Mouse (Mus musculus) layer of hippocampus, postnatal 25 days (tissue): Measurements from ENCODE around the gene Clcn7. TPM values are rescaled to one million over a fixed set of nuclear protein-coding genes. Genes with fewer than 3 reads are reported as not detected.
A peak's percentile ranks its signal among the peaks of the same experiment; 100 is the strongest.
"Not testable (repeated sequence)": the region's sequence is repeated elsewhere in the genome, so short reads cannot be mapped to it uniquely, and the experiment has no call there.

Experiments
- DNase-seq, 2 experiments: peaks; one replicate each; pipeline ENCODE4 v3.0.0; 2022; ENCODE audit warnings: mixed read lengths in 2 of 2, low spot score in 1 of 2; ENCODE audit errors: extremely low spot score in 1 of 2
- total RNA-seq, 2 experiments: library from RNA; stranded (reverse); gene quantifications; 2 replicates each; pipeline ENCODE4 v1.2.3; 2021

Gene Clcn7
- total RNA-seq, 2 experiments from 2014 or later: 49.6 to 54.2 TPM

DNA sequence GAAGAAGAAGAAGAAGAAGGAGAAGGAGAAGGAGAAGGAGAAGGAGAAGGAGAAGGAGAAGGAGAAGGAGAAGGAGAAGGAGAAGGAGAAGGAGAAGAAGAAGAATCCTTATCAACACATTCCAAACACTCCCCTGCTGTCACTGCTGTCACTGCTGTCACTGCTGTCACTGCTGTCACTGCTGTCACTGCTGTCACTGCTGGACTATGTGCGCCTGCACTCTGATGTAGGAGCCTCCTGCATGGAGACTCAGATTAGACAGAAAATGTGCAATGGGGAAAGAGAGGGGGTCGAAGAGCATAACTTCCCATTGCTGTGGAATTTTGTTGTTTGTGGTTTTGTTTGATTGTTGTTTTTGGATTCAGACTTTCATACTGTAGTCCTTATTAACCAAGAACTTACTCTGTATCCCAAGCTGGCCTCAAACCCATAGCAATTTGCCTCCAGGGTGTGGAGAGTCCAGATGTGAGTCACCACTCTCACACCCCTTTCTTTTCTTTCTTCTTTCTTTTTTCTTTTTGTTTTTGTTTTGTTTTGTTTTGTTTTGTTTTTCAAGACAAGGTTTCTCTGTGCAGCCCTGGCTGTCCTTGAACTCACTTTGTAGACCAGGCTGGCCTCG is 7.6 kb upstream of the Clcn7 start:
- DNase-seq: not testable (repeated sequence)

DNA sequence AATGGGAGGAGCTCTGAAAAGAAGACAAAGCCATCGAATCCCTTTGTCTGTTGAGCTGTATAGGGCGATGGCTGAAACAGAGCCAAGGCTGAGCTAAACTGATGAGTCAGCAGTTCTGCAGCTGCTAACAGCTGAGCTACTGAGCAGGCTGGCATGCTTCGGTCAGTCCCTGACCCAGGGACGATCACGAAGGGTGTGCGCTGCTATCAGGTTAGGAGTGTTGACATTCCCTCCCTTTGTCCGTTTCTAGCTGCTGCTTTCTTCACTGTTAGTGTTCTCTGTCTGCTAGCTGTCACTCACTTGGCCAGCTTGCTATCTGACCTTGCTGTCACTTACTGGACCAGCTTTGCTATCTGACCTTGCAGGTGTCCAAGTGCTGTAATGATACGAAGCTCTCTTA is 6.1 kb upstream of the Clcn7 start:
- DNase-seq: no peak

DNA sequence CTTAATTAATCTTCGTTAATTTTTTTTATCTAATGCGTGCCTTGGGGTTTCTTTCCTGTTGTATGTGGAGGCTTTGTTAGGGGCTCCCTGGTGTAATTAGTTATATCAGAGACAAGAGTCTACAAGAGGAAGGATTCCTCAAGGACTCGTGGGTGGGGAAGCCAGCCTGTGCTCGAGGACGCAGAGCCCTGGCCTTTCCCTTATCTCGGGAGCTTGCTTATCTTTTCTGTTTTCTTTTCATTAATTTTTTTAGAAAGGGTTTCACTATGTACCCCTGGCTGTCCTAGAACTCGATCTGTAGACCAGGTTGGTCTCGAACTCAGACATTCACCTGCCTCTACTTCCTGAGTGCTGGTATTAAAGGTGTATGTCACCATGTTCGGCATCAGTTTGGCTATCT is 5.5 kb upstream of the Clcn7 start:
- DNase-seq: no peak

DNA sequence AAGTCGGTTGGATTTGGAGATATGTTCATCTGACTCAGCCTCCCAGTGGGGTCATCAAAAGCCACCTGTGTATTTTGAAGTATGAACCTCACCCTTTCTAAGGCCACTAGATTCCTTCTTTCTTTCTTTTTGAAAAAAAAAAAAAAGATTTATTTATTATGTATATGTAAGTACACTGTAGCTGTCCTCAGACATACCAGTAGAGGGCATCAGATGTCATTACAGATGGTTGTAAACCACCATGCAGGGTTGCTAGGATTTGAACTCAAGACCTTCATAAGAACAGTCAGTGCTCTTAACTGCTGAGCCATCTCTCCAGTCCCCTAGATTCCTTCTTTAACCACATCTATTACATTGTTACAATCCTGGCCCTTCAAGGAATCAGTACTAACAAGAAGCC is 3.1 kb upstream of the Clcn7 start:
- no peak for DNase-seq

DNA sequence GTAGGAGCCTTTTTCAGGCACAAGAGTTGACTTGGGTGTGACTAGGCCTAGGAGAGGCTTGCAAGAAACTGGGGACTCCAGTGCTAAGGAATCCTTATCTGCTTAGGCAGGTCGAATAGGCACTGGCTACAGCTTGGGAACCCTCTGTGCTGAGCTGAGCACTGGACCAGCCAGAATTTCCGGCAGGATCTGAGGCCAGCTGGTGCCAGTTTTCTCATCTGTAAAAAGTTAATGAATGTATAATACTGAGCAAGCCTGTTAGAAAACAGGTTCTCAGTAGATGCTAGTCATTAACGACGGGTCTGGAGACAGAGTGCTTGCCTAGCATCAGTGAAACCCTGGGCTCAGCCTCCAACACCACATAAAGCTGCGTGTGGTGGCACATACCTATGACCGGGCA is 2.4 kb downstream of the Clcn7 start:
- no peak for DNase-seq

DNA sequence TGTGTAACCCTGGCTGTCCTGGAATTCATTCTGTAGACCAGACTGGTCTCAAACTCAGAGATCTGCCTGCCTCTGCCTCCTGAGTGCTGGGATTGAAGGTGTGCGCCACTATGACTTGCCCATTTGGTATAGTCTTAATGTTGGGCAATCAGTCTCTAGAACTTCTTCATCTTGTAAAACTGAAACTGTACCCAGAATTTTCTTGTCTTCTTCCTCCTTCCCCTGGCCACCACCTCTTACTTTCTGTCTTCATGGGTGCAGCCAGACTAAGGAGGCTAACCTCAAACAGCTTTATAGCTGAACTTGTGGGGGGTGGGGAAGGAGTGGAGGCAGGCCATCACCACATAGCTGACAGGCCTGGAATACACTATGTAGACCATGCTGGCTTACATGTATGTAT is 5.6 kb downstream of the Clcn7 start:
- DNase-seq: no peak

DNA sequence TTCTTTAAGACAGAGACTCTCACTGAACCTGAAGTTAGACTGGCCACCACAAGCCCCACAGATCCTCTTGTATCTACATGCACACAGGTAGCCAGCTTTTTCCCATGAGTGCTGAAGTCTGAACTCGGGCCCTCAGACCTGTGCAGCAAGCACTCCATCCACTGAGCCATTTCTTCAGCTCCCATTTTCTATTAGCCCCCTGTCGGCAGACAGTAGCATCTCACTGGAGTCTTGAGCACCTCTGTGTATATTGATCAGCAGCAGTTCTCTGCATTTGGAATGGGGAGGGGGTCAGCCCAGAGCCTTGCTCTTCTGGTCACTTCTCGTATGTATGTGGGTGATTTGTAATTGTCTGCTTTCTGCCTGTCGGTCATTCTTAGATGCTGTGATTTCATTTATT is 6.8 kb downstream of the Clcn7 start:
- DNase-seq: no peak

DNA sequence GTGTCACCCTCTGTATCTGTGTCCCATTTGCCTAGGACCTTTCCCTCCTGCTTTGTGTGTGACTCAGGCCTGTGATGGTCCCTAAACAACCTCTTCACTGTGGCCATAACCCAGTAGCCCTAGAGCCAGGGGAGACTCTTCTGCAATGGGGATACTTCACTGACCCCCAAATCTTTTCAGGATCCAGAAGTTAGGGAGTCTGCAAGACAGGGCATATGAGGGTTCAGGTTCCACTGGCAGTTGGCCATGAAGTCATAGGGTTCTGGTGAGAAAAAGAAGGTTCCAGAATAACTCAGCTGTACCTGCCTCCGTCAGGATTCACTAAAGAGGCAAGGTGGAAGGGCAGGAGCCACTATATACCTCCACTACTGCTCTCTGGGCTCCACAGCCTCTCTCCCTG is 29.0 kb downstream of the Clcn7 start, which contains the start of gene Ccdc154:
Gene Ccdc154, plus strand, starts transcription at position 301 of the 400 bp plus-strand sequence.
- DNase-seq: no peak

DNA sequence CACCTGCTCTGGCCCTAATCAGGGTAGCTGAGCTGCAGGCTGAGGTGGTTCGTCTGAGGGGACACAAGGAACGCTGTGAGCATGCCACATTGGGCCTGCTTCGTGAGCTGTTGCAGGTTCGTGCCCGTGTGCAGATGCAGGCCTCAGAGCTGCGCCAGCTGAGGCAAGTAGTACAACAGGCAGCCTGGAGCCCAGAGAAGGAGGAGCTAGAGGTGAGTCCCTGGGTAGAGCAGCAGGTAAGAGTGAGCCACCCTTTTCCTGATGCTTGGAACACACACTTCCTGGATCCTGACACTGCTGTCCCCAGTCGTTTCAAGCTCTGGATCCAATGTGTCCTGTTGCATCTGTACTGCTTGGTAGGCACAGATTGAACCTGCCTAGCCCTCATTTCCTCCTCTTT is 30.2 kb downstream of the Clcn7 start:
- DNase-seq: no peak

DNA sequence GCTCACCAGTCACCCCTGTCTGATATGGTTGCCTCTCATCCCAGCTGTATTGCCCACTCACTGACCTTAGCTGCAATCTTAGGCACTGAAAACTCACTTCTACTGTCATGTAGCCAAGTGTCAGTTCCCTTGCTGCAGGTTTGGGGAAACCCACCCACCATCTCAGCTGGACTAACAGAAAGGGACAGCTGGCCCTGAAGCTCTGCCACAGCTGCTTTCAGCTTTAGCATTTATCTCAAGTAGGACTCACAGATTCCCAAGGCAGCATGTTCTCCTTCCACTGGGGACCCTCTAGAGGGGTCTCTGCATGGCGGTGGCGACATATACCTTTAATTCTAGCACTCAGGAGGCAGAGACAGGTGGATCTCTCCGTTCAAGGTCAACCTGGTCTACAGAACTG is 31.6 kb downstream of the Clcn7 start:
- no peak for DNase-seq

DNA sequence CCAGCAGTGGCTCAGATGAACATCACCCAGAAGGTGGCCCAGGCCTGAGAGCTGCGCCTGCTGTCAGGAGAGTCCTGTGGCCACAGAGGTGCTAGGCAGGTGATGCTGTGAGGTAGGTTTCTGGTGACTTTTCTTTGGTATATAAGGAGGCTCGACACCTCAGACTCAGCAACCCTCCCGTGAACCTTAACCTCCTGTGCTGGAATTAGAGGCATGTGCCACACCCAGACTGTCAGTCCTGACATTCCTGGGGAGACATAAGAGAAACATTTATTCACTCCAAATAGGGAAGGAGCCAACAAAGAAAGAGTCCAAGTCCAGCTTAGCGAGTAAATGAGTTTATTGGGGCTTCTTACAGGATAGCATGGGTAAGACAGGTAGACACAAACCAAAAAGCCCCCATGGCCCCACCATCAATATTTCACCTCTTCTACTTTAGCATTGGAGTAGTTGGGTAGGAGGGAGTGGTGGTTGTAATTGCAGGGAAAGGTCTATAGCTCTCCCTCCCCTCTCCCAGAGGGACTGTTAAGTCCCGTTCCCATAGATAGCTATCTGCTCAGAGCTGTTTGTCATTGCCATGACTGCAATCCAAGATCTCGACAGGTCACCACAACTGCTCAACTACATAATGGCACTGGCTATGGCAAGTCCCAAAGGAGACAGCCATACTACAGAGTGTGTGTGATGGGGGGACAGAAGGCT is 32.9 kb downstream of the Clcn7 start:
- DNase-seq: no peak

DNA sequence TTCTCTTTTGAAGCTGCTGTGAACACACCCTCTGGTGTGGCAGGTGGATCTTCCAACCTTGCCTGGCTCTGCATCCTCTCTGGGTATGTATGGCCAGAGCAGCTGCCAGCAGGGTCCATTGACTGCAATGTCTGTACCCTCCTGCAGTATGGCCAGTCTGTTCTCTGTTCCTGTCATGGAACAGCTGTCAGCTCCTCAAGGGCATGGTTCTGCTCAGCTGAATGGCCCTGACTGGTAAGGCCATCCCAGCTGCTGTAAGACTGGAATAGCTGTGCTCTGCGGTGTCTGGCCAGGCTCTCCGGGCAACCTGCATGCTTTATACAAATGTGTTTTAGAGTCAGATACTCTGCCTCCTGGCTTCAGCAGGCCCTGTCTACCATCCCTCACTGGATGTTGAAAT is 36.5 kb downstream of the Clcn7 start:
- no peak for DNase-seq

DNA sequence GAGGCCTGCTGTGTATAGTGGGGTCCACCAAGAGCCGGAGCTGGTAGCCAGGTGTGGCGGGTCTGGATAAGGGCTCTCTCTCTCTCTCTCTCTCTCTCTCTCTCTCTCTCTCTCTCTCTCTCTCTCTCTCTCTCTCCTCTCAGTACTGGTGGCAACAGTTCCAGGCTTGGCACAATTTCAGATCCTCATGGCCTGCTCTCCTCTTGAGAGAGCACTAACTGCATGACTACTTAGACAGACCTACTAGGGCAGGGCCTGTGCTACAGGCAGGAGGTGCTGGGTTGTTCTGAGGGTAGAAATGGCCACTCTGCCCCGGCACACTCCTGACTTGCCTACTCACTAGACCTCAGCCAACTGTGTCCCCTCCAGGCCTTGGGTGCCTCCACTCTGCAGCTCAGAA is 39.4 kb downstream of the Clcn7 start:
- DNase-seq: no peak

DNA sequence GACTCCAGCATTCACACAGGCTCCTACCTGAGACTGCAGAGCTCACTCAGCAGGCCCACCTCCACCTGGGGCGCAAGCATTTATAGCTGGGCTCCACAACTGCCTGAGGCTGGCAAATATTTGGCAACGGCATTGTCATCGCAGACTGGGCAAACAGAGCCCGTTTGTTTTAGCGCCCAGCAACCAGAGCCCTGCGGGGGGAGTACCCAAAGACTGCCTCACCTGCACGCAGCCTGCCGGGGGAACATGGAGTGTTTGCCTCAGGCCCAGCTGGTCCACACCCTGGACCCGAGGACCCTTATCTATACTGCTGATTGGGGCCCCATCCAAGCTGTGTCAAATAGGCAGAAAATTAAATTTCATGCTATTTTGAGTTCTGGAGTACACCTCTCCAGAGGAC is 42.2 kb downstream of the Clcn7 start, which contains the start of gene Gm38655:
Gene Gm38655, minus strand, starts transcription at position 61 of the 400 bp plus-strand sequence.
- no peak for DNase-seq

DNA sequence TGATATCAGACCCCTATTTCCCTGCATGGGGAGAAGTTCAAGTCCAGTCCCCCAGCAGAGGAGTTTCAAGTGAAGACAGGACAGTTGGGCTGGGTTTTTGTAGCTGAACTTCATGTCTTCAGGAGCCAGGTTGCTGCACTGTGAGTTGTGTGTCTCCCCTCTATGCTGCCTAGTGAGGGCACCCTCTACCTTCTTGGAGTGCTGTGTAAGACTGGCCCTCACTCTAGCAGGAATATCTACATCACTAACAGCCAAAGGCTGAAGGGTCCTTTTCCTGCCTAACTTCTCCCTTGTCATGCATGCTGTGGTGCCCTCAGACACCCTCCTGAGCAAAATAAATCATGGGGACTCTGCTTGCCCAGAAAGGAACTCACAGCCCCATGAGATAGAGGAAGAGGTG is 50.0 kb downstream of the Clcn7 start:
- DNase-seq: no peak

DNA sequence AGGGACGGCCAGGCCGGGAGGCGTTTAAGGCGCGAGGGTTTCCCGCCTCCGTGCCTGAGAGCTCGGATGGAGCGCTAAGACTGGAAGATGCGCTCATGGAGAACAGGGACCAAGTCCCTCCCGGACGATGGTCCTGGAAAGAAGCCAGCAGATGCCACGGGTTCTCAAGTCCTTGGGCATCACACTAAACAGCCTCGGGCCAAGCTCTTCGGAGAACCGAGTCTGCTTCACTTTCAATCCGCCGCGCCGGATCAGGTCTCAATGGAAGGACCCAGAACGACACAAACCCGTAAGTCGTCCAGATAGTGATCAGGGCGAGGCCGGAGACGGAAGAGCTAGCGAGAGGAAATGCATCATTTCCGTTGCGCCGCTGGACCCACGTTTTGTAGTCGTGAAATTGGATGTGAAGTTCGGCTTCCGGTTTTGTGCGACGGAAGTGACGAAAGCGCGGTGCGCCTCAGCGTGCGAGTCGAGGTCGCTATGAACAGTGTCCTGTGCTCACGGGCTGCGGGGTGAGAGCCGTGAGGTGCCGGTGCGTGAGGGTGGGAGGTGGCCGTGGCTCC is 51.0 kb downstream of the Clcn7 start, which contains the start of gene BC003965:
Gene BC003965, plus strand, starts transcription at position 426 of the 563 bp plus-strand sequence.
- peak; percentile 98 to 100 for DNase-seq

DNA sequence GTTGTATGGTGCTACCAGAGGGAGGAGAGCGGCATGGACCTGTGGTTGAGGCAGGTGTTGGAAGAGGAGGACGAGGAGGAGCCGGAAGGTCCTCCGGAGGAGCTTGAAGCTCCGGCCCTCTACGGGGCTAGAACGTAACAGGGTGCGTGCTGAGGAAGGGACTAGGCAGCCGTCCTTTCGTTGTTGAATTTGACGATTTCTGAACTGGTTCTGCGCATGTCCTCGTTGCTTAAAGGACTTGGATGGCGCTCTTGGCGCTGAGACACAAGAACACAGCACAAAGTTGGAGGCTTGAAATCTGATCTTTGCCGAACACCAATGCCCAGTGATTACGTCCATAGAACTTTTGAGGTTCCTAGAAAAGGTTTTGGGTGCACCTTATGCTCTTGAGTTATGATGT is 51.8 kb downstream of the Clcn7 start:
- no peak for DNase-seq

DNA sequence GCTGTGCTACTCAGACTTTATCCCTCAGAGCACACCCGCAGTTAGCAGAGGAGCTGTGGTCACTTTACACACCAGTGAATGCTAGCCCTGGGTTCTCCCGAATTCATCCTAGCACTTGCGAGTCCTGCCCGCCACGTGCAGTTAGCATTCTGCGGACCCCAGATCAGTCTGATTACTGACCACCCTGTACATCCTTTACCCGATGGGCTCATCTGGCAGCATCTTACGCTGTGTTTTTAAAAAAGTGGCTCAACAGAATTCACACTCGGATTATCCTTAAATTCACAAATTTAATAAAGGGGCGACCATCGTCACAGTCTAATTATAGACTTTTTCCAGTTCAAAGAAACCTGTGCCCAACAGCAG is 54.6 kb downstream of the Clcn7 start:
- DNase-seq: no peak

DNA sequence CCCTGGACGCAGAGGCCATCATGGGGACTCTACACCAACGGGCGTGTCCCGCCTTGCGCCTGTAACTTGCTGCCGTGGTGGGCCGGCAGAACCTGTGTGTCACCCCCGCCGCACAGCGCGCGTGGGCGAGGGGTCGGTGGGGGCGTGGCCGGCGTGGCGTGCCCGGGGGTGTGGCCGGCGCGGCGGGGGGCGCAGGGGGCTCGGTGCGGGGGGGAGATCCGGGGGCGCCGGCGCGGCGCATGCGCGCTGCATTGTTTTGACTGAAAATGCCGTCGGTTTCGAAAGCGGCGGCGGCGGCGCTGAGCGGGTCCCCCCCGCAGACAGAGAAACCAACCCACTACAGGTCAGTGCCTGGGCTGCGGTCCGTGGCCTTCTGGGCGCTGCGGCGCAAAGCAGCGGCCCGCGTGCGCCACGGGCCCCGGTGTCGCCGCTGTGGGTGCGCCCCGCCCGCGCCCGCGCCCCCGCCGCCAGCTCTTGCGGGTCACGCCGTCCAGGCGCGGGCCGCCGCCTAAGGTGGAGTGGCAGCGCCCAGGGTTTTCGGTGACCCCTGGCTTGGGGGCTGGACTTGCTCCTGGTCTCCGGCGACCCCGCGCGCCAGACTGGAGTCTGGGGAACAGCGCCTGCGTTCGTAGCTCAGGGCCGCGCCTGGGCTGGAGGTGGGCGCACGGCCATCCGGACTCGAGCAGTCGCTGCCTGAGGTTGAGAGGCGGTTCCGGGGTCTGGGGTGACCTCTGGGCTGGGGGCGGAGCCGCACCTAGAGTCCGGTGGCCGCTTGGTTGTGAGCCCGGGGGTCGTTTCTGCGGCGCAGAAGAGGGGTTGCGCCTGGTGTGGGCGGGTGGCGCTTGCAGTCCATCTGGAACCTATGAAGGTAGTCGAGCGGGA is 55.2 kb downstream of the Clcn7 start, which contains the start of gene Unkl:
Gene Unkl, plus strand, starts transcription at position 248 of the 882 bp plus-strand sequence.
- peak; percentile 69 to 71 for DNase-seq

DNA sequence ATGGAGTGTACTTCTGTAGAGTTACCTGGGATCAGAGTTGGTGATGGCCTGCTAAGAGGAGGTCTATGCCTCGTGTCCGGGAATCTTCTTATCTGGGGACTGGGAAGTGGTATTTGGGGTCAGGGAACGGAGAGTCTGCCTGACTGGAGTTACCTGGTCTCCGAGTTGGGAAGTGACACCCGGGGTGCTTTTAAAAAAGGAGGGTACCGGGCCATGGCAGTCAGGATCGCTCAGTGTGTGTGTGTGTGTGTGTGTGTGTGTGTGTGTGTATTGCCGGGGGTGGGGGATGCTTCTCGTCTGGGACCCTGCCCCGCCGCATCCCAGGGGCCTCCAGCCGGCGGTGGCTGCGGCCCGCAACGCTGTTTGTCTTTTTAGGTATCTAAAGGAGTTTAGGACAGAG is 55.9 kb downstream of the Clcn7 start:
- DNase-seq: no peak

DNA sequence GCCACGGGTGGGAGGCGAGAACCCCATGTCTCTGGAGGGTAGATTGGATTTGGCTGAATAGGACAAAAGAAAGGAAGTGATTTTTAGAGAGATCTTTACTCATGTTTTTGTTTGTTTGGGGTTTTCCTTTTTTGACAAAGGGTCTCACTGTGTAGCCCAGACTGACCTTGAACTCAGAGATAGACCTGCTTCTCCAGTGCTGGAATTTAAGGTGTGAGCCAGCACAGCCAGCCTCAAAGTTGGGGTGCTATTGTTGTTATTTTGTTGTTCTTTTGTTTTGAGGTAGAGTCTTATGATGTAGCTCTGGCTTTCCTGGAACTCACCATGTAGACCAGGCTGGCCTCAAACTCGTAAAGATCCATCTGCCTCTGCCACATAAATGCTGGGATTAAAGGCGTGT is 69.2 kb downstream of the Clcn7 start:
- no peak for DNase-seq
